Mouse (Mus musculus) kidney, embryonic 16.5 days (tissue): Measurements from ENCODE around the gene Cald1. TPM values are rescaled to one million over a fixed set of nuclear protein-coding genes. Genes with fewer than 3 reads are reported as not detected.
A peak's percentile ranks its signal among the peaks of the same experiment; 100 is the strongest.

Experiments used
- ATAC-seq: fragments of 200-750 bp; cut with Nextera tagmentation; 2 replicates; pipeline ENCODE4 v1.8.0; 2017; ENCODE audit warnings: moderate TSS enrichment; ENCODE audit not compliant: low FRiP score, low TSS enrichment
- H3K27ac ChIP-seq: fragments of 300-500 bp; sonication (generic); 2 replicates; pipeline ENCODE4 v1.5.1; 2014; ENCODE audit warnings: low read length
- H3K27me3 ChIP-seq: fragments of 300-500 bp; sonication (generic); 2 replicates; pipeline ENCODE4 v1.6.1; 2014; ENCODE audit warnings: low read length, control low read depth, mixed read lengths; ENCODE audit not compliant: insufficient read depth
- H3K36me3 ChIP-seq: fragments of 300-500 bp; sonication (generic); 2 replicates; pipeline ENCODE4 v1.6.1; 2014; ENCODE audit warnings: low read length, control low read depth, mixed read lengths; ENCODE audit not compliant: insufficient read depth
- H3K4me1 ChIP-seq: fragments of 300-500 bp; sonication (generic); 2 replicates; pipeline ENCODE4 v1.6.1; 2014; ENCODE audit warnings: low read length, control low read depth, mixed read lengths; ENCODE audit not compliant: insufficient read depth
- H3K4me2 ChIP-seq: fragments of 300-500 bp; sonication (generic); replicated peaks from 2 replicates; pipeline ENCODE4 v1.6.1; 2014; ENCODE audit warnings: low read depth, low read length
- H3K4me3 ChIP-seq: fragments of 300-500 bp; sonication (generic); 2 replicates; pipeline ENCODE4 v1.5.1; 2014; ENCODE audit warnings: mild to moderate bottlenecking, low read length
- H3K9ac ChIP-seq: fragments of 300-500 bp; sonication (generic); replicated peaks from 2 replicates; pipeline ENCODE4 v1.6.1; 2014; ENCODE audit warnings: low read length
- H3K9me3 ChIP-seq: fragments of 300-500 bp; sonication (generic); 2 replicates; pipeline ENCODE4 v1.6.1; 2016; ENCODE audit warnings: low read length, control low read depth
- WGBS: fragments of 180-500 bp; shearing (Covaris S2); extraction: QIAGEN DNeasy Blood & Tissue Kit; methylation state at CpG from one replicate; pipeline ENCODE4 v1.1.7; 2014; 5-methylcytosine and 5-hydroxymethylcytosine counted together
- polyA plus RNA-seq: library from polyadenylated mRNA; unstranded; fragments of >200 nt; fragmentation: Nextera tagmentation; extraction: Ambion mirVana; gene quantifications from 2 replicates; pipeline ENCODE4 v1.2.1, GENCODE M21; 2015

Gene Cald1
- polyA plus RNA-seq: 238 and 243 TPM in 2 replicates

- WGBS: 9% methylated on average over 16 of the region's 16 CpGs
- peak; percentile 95 for ATAC-seq
- Histone ChIP-seq H3K27ac (peak within 1 kb of the TSS; percentile 70), H3K27me3 (no peaks in the 10 kb centered on the region), H3K9me3 (no peaks in the 10 kb centered on the region), H3K4me1 (peaks cover 26% of the 10 kb centered on the region), H3K9ac (peak within 1 kb of the TSS; percentile 65), H3K36me3 (no peaks in the 10 kb centered on the region), H3K4me3 (peak within 1 kb of the TSS; percentile 47), H3K4me2 (peak within 1 kb of the TSS; percentile 43)
Measured at GRCm38 (mm10) chr6:34598121-34599065, at the start of gene Cald1. TSS of gene Cald1 (plus strand) at chr6:34598500.

GRCm38 (mm10) chr6:34549017-34549416 is 49.3 kb upstream of the Cald1 start:
- 44% methylated on average over 2 of the region's 2 CpGs for WGBS
- Histone ChIP-seq H3K4me1 (no peaks in the 10 kb centered on the region), H3K27me3 (no peaks in the 10 kb centered on the region), H3K4me2 (no peak overlapping the region), H3K9ac (no peak overlapping the region), H3K4me3 (no peak overlapping the region), H3K36me3 (no peaks in the 10 kb centered on the region), H3K9me3 (0 out of 2 replicates have a peak, but pooled peaks cover 5% of the 10 kb centered on the region), H3K27ac (no peak overlapping the region)
- ATAC-seq: no peak

GRCm38 (mm10) chr6:34552489-34553157 is 45.7 kb upstream of the Cald1 start:
- no peak overlapping the region for H3K27ac ChIP-seq
- no peak for ATAC-seq
- 86% methylated on average over 4 of the region's 4 CpGs for WGBS
- no peak overlapping the region for H3K4me2 ChIP-seq
- H3K27me3 ChIP-seq: no peaks in the 10 kb centered on the region
- no peaks in the 10 kb centered on the region for H3K4me1 ChIP-seq
- H3K9ac ChIP-seq: no peak overlapping the region
- H3K4me3 ChIP-seq: no peak overlapping the region
- H3K9me3 ChIP-seq: 0 out of 2 replicates have a peak, but pooled peaks cover 5% of the 10 kb centered on the region
- H3K36me3 ChIP-seq: no peaks in the 10 kb centered on the region

- H3K36me3 ChIP-seq: no peaks in the 10 kb centered on the region
- no peak overlapping the region for H3K27ac ChIP-seq
- ATAC-seq: no peak
- no peak overlapping the region for H3K4me2 ChIP-seq
- 0 out of 2 replicates have a peak, but pooled peaks cover 5% of the 10 kb centered on the region for H3K9me3 ChIP-seq
- 60% methylated on average over 9 of the region's 9 CpGs for WGBS
- no peak overlapping the region for H3K9ac ChIP-seq
- H3K27me3 ChIP-seq: no peaks in the 10 kb centered on the region
- no peak overlapping the region for H3K4me3 ChIP-seq
- peaks cover 6% of the 10 kb centered on the region; the same call in 1 of the 2 replicates for H3K4me1 ChIP-seq
Measured at GRCm38 (mm10) chr6:34554291-34554997, 43.9 kb upstream of the Cald1 start.

- 71% methylated on average over 4 of the region's 4 CpGs for WGBS
- H3K27me3 ChIP-seq: no peaks in the 10 kb centered on the region
- H3K4me3 ChIP-seq: no peak overlapping the region
- H3K27ac ChIP-seq: no peak overlapping the region
- H3K9ac ChIP-seq: no peak overlapping the region
- ATAC-seq: no peak
- H3K4me2 ChIP-seq: no peak overlapping the region
- peaks cover 9% of the 10 kb centered on the region; the same call in 1 of the 2 replicates for H3K4me1 ChIP-seq
- H3K36me3 ChIP-seq: no peaks in the 10 kb centered on the region
- no peaks in the 10 kb centered on the region for H3K9me3 ChIP-seq
Measured at GRCm38 (mm10) chr6:34559521-34559920, 38.8 kb upstream of the Cald1 start.

- 54% methylated on average over 7 of the region's 7 CpGs for WGBS
- H3K4me2 ChIP-seq: no peak overlapping the region
- no peaks in the 10 kb centered on the region for H3K27me3 ChIP-seq
- no peaks in the 10 kb centered on the region for H3K9me3 ChIP-seq
- no peak overlapping the region for H3K9ac ChIP-seq
- no peaks in the 10 kb centered on the region for H3K36me3 ChIP-seq
- ATAC-seq: no peak
- peaks cover 12% of the 10 kb centered on the region; the same call in 1 of the 2 replicates for H3K4me1 ChIP-seq
- H3K27ac ChIP-seq: no peak overlapping the region
- no peak overlapping the region for H3K4me3 ChIP-seq
Measured at GRCm38 (mm10) chr6:34565176-34565880, 33.0 kb upstream of the Cald1 start.

- no peaks in the 10 kb centered on the region for H3K36me3 ChIP-seq
- H3K4me3 ChIP-seq: no peak overlapping the region
- H3K9me3 ChIP-seq: no peaks in the 10 kb centered on the region
- peak; percentile 51; the same call in 1 of the 2 replicates for ATAC-seq
- peaks cover 12% of the 10 kb centered on the region; the same call in 1 of the 2 replicates for H3K4me1 ChIP-seq
- no peak overlapping the region for H3K27ac ChIP-seq
- H3K9ac ChIP-seq: no peak overlapping the region
- H3K4me2 ChIP-seq: no peak overlapping the region
- 38% methylated on average over 5 of the region's 5 CpGs for WGBS
- H3K27me3 ChIP-seq: no peaks in the 10 kb centered on the region
Measured at GRCm38 (mm10) chr6:34567298-34567697, 31.0 kb upstream of the Cald1 start.

- no peak for ATAC-seq
- Histone ChIP-seq H3K4me2 (no peak overlapping the region), H3K4me1 (peaks cover 8% of the 10 kb centered on the region), H3K27ac (no peak overlapping the region), H3K9ac (no peak overlapping the region), H3K4me3 (no peak overlapping the region), H3K9me3 (no peaks in the 10 kb centered on the region), H3K27me3 (no peaks in the 10 kb centered on the region), H3K36me3 (no peaks in the 10 kb centered on the region)
- 71% methylated on average over 6 of the region's 6 CpGs for WGBS
Measured at GRCm38 (mm10) chr6:34579504-34580068, 18.7 kb upstream of the Cald1 start.

- no peak for ATAC-seq
- no peaks in the 10 kb centered on the region for H3K27me3 ChIP-seq
- no peaks in the 10 kb centered on the region for H3K36me3 ChIP-seq
- no peak overlapping the region for H3K27ac ChIP-seq
- H3K4me3 ChIP-seq: no peak overlapping the region
- H3K4me1 ChIP-seq: peaks cover 8% of the 10 kb centered on the region
- H3K9me3 ChIP-seq: no peaks in the 10 kb centered on the region
- H3K9ac ChIP-seq: no peak overlapping the region
- H3K4me2 ChIP-seq: no peak overlapping the region
- WGBS: 47% methylated on average over 5 of the region's 5 CpGs
Measured at GRCm38 (mm10) chr6:34583365-34583764, 14.9 kb upstream of the Cald1 start.
